In genomic region chr5:146231655-146231996, GRCm38 (mm10) we compare ENCODE assay signal across 8 mouse cellular contexts. TPM values are rescaled to one million over a fixed set of nuclear protein-coding genes. Genes with fewer than 3 reads are reported as not detected.
DNase-seq lines count a peak whose midpoint lies in the region; ATAC-seq and TF ChIP-seq lines count a peak whose summit lies in the region.

No protein-coding gene starts in this region.

- H3K36me3 ChIP-seq in forebrain, embryonic 14.5 days (ENCODE audit: control insufficient read depth, insufficient read depth, low read length) = no peaks in the 10 kb centered on the region
- H3K36me3 ChIP-seq in kidney, embryonic 15.5 days = no peaks in the 10 kb centered on the region

- H3K27me3 ChIP-seq in forebrain, embryonic 14.5 days (replicated peaks; ENCODE audit: control insufficient read depth, insufficient read depth, low read length) = no peaks in the 10 kb centered on the region
- H3K27me3 ChIP-seq in kidney, embryonic 15.5 days = no peaks in the 10 kb centered on the region

- peak; percentile 22 for DNase-seq in ovary, postnatal 10 days (ENCODE audit: low spot score)
- DNase-seq in ovary, postnatal 36 days (ENCODE audit: low spot score) = no peak
- peak; percentile 51 for DNase-seq in brain, embryonic 14.5 days (ENCODE audit: low read depth)
- no peak for DNase-seq in forebrain, embryonic 14.5 days (ENCODE audit: low spot score)
- DNase-seq in lung, postnatal 36 days = peak; percentile 34
- DNase-seq in right cerebral cortex, postnatal 4 days = peak; percentile 31
- DNase-seq in adrenal gland, postnatal 10 days = no peak

- peak overlapping the region; percentile 97 for H3K27ac ChIP-seq in forebrain, embryonic 14.5 days (ENCODE audit: low read depth, low read length)
- H3K27ac ChIP-seq in kidney, embryonic 15.5 days = peak overlapping the region; percentile 100

- peak overlapping the region; percentile 80 for H3K4me2 ChIP-seq in forebrain, embryonic 14.5 days (ENCODE audit: low read length)
- peak overlapping the region; percentile 76 for H3K4me2 ChIP-seq in kidney, embryonic 15.5 days

- TF ChIP-seq CTCF in brain, embryonic 14.5 days (IDR thresholded peaks at IDR 0.05; ENCODE audit: borderline replicate concordance, extremely low read depth, insufficient read depth, insufficient read length) = no peak

- H3K9ac ChIP-seq in forebrain, embryonic 14.5 days (ENCODE audit: low read length) = peak overlapping the region; percentile 88
- peak overlapping the region; percentile 92 for H3K9ac ChIP-seq in kidney, embryonic 15.5 days

- ATAC-seq in forebrain, embryonic 14.5 days = no peak; the same call in 1 of the 2 replicates
- peak; percentile 38 for ATAC-seq in kidney, embryonic 15.5 days (replicated peaks; ENCODE audit: low FRiP score)

- TF ChIP-seq POLR2A in brain, embryonic 14.5 days (IDR thresholded peaks at IDR 0.05; ENCODE audit: borderline replicate concordance, extremely low read depth, insufficient read depth, insufficient read length, poor library complexity, severe bottlenecking) = no peak

- H3K9me3 ChIP-seq in forebrain, embryonic 14.5 days (replicated peaks; ENCODE audit: control insufficient read depth, low read length) = no peaks in the 10 kb centered on the region
- no peaks in the 10 kb centered on the region for H3K9me3 ChIP-seq in kidney, embryonic 15.5 days (replicated peaks)

- whole genome bisulfite sequencing in forebrain, embryonic 14.5 days = under 1% methylated on average over 19 of the region's 19 CpGs
- WGBS in kidney, embryonic 15.5 days = 1% methylated on average over 19 of the region's 19 CpGs

- H3K4me1 ChIP-seq in forebrain, embryonic 14.5 days (ENCODE audit: control insufficient read depth, insufficient read depth, low read length) = peaks cover 10% of the 10 kb centered on the region
- H3K4me1 ChIP-seq in kidney, embryonic 15.5 days = peaks cover 27% of the 10 kb centered on the region

- H3K4me3 ChIP-seq in forebrain, embryonic 14.5 days (ENCODE audit: low read depth, low read length) = peak overlapping the region; percentile 72
- peak overlapping the region; percentile 88 for H3K4me3 ChIP-seq in kidney, embryonic 15.5 days (replicated peaks)

RNA-seq across cellular contexts. Expression of gene Cdk8, which starts 0.6 kb away (rescaled TPM):
- polyA plus RNA-seq in brain, embryonic 14.5 days (2012; rRNA removed) = 69.9 and 76.2 TPM in 2 replicates
- 15.9 and 18.9 TPM in 2 replicates for polyA plus RNA-seq in forebrain, embryonic 14.5 days (2014; fragmentation: Nextera tagmentation; extraction: Ambion mirVana)
- polyA plus RNA-seq in kidney, embryonic 15.5 days (2015; fragmentation: Nextera tagmentation; extraction: Ambion mirVana) = 19.0 and 19.4 TPM in 2 replicates
- 10 to 100 TPM; 48.6 to 62.1 TPM for total RNA-seq in adrenal gland, postnatal 10 days (2021)

RNA-seq across cellular contexts. Expression of gene Rnf6, which starts 10.3 kb away (rescaled TPM):
- polyA plus RNA-seq in brain, embryonic 14.5 days (2012; rRNA removed) = 16.1 and 16.3 TPM in 2 replicates
- polyA plus RNA-seq in forebrain, embryonic 14.5 days (2014; fragmentation: Nextera tagmentation; extraction: Ambion mirVana) = 18.9 and 22.8 TPM in 2 replicates
- polyA plus RNA-seq in kidney, embryonic 15.5 days (2015; fragmentation: Nextera tagmentation; extraction: Ambion mirVana) = 55.2 and 57.1 TPM in 2 replicates
- 10 to 100 TPM; 48.6 to 49.4 TPM for total RNA-seq in adrenal gland, postnatal 10 days (2021)

RNA-seq across cellular contexts. Expression of gene 1700001J03Rik, which starts 46.5 kb away (rescaled TPM):
- 0.37 and 0.59 TPM in 2 replicates for polyA plus RNA-seq in brain, embryonic 14.5 days (2012; rRNA removed)
- not detected in 2 replicates for polyA plus RNA-seq in forebrain, embryonic 14.5 days (2014; fragmentation: Nextera tagmentation; extraction: Ambion mirVana)
- polyA plus RNA-seq in kidney, embryonic 15.5 days (2015; fragmentation: Nextera tagmentation; extraction: Ambion mirVana) = 0.38 TPM in 1 of 2 replicates, not detected in the other
- 1 to 10 TPM in 1 of 2 experiments, under 1 TPM in 1; 0.48 to 1.6 TPM for total RNA-seq in adrenal gland, postnatal 10 days (2021)

Comparison
In these comparisons a context has a peak if more than half of its experiments do, and no peak if none do; other contexts are left out.
1. DNase-seq: peak in ovary, postnatal 10 days (single experiment), brain, embryonic 14.5 days (single experiment), lung, postnatal 36 days (single experiment) and right cerebral cortex, postnatal 4 days (single experiment); none in ovary, postnatal 36 days (single experiment), forebrain, embryonic 14.5 days (single experiment) and adrenal gland, postnatal 10 days (single experiment).